Mouse (Mus musculus): ENCODE results near the gene Psen1. TPM values are rescaled to one million over a fixed set of nuclear protein-coding genes. Genes with fewer than 3 reads are reported as not detected.

Gene Psen1
- total RNA-seq, 1 experiment from 2014 or later: 61.5 TPM

DNA sequence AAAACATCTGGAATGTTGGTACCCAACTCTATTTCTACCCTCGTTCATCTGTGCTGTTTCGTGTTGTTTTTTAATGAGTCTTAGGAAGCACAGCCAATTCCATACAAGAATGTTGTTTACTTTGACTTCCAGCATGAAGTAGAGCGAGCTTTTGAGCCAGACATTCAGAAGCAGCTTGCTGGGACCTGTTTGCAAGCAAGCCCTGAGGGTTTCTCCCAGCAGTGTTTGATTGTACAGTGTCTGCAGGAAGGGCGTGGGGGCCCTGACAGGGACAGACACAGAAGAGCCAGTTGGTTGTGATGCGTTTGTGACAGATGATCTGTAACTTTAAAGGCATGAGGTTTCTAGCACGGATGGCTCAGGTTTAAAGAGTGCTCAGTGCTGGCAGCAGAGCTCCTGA is 33.3 kb downstream of the Psen1 start:
- no peak for ATAC-seq (replicated peaks; ENCODE audit: low read depth, poor library complexity, severe bottlenecking)

DNA sequence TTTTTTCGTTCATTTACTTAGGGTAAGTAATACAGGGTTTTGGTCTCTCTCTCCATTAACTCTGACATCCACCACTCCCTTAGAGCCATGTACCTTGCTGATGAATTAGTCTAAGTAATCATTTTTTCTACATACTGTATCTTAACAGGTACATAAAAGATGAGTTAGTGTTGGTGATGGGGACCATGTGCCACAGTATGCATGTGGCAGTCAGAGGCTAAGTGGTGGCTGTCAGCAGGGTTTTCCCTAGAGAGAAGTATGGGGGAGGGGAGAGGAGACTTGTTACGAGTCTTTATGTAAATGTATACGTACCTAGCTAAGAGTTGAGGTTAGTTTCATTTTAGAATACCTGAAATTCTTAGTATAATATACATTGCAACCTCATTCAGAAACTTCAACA is 35.1 kb downstream of the Psen1 start:
- ATAC-seq (replicated peaks; ENCODE audit: low read depth, poor library complexity, severe bottlenecking): no peak

DNA sequence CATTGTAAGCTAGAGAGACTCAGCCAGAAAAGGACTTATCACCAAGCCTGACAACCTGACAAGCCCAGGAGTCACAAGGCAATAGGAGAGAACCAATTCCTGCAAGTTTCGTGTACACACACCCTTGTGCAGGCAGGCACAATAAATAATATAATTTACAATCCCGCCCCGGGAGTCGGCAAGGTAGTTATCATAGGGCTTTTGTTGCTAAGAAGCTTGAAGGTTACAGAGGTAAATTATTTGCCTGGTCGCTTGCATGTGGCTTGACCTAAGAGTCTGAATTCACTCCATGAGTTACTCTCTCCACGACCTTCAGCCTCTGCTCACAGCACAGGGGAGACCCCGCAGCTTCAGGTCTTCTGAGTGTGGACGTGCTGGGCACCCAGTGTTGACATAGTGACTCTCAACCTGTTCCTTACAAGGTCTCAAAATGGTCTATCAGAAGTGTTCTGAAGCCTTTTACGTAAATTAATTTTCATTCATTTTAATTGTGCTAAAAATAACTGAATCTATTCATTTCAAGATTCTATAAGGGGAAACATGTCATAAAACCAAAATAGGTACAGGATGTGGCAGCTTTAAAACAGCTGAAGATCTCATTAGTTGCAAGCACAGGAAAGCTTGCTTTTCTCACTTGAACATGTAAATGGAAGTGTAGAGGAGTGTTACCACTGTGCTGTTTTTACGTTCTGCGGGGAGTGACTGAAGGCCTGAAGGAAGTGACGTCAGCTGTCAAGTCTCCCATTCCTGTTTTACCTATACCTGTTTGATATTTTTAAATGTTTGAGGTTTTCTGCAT is 38.8 kb downstream of the Psen1 start:
- no peak for ATAC-seq (replicated peaks; ENCODE audit: low read depth, poor library complexity, severe bottlenecking)

DNA sequence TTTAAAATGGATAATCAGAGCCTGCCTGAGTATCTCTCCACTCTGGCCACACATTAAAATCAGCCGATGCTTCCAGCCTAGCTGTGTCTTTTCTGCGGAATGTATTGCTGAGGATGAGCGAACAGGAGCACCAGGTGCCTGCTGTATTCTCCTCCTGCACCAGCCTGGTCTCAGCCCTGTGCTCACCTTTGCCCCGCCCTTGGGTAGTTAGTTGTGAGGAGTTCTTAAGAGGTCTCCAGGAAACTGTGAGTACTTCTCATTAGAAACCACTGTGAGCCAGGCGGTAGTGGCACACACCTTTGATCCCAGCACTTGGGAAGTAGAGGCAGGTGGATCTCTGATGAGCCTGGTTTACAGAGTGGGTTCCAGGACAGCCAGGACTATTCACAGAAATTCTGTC is 44.3 kb downstream of the Psen1 start:
- no peak for ATAC-seq (replicated peaks; ENCODE audit: low read depth, poor library complexity, severe bottlenecking)

DNA sequence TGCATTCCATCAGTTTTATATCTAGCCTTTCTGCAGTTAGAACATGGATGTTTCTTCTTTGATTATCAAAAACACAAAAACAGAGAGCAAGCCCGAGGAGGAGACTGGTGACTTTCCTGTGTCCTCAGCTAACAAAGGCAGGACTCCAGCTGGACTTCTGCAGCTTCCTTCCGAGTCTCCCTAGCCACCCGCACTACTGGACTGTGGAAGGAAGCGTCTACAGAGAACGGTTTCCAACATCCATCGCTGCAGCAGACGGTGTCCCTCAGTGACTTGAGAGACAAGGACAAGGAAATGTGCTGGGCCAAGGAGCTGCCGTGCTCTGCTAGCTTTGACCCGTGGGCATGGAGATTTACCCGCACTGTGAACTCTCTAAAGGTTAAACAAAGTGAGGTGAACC is 46.1 kb downstream of the Psen1 start:
- ATAC-seq (replicated peaks; ENCODE audit: low read depth, poor library complexity, severe bottlenecking): no peak

DNA sequence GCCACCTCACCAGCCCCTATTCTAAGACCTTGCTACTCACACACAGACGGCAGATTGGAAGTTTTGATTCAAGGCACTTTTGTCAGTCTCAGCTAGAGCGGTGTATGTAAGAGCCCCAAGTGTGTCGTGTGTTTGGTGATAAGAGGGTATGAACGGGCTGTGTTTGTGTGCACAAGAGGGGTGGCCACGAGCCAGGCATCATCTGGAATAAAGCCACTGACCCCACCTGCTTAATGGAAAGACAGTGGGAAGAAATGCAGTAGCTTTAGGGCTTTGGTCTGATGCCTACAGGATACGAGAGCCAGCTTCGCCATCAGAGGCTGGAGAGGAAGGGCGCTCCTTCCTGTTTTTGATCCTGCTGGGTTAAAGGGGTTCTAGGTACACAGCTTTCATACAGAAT is 48.3 kb downstream of the Psen1 start:
- ATAC-seq (replicated peaks; ENCODE audit: low read depth, poor library complexity, severe bottlenecking): no peak

DNA sequence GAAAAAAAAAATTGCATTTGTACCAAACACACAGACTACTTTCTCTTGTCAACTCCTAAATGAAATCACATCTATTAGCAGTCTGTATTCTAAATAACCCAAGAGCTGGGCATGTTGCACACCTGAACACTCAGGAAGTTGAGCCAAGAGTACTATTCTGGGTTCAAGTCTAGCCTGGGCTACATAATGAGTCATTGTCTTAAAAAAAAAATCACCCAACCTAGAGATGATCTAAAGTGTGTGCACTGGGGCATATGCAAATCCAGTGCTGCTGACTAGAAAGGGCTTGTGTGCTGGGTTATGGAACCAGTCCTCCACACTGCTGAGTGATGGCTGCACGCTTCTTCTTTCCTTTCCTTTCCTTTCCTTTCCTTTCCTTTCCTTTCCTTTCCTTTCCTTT is 50.7 kb downstream of the Psen1 start:
- ATAC-seq (replicated peaks; ENCODE audit: low read depth, poor library complexity, severe bottlenecking): no peak

DNA sequence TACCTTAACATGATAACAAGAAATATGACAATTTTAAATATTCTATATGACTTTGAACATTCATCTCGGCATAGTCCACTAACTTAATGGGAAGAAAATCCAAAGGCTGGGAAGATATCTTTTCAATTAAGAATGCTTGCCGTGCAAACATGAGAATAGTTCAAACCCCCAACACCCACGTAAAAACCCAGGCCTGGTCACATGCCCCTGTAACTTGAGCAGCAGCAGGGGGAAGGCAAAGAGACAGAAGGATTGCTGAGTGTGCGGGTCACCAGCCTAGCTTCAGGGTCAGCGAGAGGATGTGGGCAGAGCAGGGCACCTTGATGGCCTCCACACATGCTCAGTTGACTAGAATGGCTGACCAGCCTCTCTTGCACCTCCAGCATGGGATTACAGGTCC is 53.8 kb downstream of the Psen1 start:
- no peak for ATAC-seq (replicated peaks; ENCODE audit: low read depth, poor library complexity, severe bottlenecking)

DNA sequence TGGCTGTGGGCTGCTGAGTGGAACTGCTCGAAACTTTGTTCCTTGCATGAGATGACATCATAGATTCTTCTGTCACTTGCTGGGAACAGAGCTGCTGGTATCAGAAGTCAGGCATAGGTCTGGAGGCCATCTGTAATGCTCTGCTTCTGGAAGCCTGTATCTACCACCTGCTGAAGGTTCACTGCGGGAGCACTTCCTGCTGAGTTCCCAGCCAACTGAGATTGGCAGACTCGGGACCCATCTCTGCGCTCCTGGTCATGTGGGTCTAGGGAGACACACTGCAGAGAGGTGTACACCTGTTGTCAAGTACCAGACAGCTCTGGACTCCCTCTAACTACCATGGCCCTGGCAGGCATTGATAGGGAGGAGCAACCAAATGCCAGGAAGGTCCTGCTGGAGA is 54.9 kb downstream of the Psen1 start:
- no peak for ATAC-seq (replicated peaks; ENCODE audit: low read depth, poor library complexity, severe bottlenecking)

DNA sequence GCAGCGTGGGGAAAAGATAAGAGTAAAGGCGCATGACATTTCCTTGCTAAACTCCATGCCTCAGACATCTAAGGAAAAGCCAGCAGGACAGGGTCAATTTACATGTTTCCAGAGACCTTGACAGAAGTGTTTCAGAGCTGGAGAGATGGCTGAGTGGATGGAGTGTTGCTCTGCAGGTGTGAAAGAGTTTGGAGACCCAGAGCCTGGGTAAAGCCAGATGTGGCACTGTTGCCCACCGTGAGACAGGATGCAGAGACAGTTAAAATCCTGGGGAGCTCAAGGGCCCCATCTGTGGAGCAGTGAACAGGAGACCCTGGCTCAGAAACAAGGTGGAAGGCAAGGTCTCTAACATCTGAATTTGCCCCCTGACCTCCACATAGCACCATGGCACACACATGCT is 55.8 kb downstream of the Psen1 start:
- ATAC-seq (replicated peaks; ENCODE audit: low read depth, poor library complexity, severe bottlenecking): no peak

DNA sequence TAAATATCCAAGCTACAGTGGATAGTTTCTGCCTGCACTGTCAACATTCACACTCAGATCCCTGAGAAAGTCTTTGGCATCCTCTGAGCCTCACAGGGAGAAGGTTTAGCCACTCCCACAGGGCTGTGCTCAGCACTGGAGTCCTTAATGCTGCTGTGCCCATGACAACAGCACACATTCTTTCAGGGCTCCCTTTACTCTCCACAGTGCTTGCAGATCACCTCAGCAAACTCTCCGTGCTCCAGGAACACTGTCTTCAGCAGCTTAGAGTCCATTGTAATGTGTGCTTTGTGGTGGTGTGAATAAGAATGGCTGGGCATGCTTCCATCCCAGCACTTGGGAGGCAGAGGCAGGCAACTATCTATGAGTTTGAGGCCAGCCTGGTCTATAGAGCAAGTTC is 61.2 kb downstream of the Psen1 start:
- ATAC-seq (replicated peaks; ENCODE audit: low read depth, poor library complexity, severe bottlenecking): no peak

DNA sequence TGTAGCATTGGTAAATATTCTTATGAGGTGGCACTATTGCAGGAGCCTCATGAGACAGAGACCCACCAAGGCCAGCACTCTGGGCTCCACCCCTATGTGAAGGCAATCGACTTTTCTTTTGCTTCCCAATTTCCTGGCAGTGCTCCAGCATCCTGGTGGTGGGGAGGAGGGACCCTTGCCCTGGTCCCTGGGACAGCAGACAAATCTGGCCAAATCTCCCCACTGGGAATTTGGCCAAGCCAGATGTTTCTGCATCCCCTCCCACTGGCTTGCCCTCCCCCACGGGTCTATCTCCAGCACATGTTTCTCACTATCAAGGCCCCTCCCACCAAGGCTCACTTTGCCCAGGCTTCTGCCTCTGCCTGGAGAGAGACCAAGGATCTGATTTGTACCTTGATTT is 64.5 kb downstream of the Psen1 start:
- no peak for ATAC-seq (replicated peaks; ENCODE audit: low read depth, poor library complexity, severe bottlenecking)

DNA sequence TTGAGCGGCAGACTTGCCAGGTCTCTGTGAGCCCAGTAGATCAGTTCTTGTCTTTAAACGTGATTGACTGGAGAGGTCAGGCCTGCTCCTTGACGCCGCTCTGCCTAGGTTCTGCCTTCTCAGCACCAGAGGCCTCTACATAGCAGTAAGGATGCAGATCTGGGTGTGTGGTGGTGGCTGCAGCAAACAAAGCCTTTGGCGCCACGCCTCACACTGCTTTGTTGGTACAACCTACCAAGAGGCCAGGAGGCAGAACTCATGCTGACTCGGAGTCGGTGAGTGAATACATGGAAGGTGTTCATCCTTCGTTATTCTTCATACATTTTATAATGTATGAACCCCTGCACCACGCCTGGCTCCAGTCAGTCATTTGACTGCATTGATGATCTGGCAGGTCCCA is 70.8 kb downstream of the Psen1 start:
- no peak for ATAC-seq (replicated peaks; ENCODE audit: low read depth, poor library complexity, severe bottlenecking)

DNA sequence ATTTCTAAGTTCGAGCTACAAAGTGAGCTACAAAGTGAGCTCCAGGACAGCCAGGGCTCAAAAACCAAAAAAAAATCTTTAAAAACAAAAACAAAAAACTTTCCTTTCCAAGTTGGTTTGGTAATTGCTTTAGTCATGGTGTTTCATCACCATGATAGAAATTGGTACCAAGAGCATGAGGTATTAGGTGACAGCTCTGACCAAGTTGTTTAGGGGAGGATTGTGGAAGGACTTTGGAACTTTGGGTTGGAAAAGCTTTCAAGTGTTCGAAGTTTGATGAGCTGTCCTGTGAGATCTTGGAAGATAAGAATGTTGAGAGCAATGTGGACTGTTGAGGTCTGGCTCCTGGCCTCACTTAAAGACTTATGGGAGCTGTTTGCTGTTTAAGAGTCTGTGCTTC is 72.2 kb downstream of the Psen1 start:
- ATAC-seq (replicated peaks; ENCODE audit: low read depth, poor library complexity, severe bottlenecking): no peak

DNA sequence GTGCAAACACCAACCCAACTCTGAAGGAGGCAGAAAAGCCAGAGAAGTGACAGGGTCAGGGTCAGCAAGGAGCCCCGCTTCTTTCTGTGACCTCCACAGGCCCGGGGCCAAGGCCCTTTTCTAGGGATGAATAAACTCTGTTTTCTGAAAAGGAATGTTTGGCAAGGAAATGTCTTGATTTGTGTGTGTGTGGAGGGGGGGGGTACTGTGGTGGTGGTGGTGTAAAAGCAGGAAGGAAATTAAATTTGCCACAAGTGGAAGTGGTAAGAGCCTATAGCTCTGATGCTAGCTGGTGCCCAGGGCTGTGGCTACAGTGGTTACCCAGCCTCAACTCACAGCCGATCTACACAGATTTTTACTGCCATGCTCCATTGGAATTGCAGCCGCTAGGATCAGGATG is 74.8 kb downstream of the Psen1 start:
- ATAC-seq (replicated peaks; ENCODE audit: low read depth, poor library complexity, severe bottlenecking): peak; percentile 83

DNA sequence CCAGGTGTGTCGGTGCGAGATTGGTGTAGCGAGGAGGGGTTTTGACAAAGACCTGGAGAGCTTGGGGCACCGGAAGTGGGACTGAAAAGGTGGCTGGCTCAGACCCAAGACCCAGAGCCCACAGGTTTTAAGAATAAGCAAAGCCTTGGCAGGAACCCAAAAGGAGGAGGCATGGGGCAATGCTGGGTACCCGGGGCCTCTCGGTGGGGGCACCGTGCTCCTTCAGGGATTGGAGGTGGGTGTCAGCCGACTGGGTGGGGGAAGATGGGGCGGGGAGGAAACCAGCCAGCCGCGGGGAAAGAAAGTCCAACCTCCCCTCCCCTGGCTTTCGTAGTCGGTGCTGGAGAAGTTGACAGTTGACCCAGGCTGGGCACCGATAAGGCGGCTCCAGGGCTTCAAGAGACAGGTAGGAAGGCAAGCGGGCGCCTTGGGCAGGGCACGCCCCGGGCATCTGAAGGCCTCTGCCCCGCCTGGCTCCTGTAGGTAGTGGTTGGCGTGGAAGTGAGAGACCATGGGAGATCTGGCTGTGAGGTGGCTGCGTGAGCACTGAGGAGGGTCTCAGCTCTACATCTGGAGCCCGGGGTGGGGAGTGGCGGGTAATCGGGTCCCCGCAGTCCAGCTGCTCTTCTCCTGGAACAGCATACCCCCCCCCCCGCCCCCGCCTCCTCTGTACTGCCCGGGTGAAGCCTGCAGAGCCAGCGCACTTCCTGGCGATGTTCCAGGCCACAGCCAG is 75.5 kb downstream of the Psen1 start, which contains the start of gene Papln:
Gene Papln (plus strand): TSS at position 324 of the 733 bp plus-strand sequence.
- ATAC-seq (replicated peaks; ENCODE audit: low read depth, poor library complexity, severe bottlenecking): peak; percentile 37

DNA sequence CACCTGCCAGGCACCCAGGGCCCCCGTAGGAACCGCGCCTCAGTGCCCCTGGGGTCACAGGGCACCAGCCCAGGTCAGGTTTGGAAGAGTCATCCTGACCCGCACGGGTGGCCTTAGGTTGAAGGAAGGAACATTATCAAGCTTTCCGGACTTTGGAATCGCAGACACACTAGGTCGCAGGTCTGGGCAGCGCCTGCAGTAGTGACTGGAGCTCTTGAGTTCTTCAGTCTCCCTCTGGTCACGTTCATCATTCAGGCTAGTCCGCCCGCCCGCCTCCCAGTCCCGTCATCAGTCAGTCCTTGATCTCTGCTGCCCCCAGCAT is 76.1 kb downstream of the Psen1 start:
- no peak for ATAC-seq (replicated peaks; ENCODE audit: low read depth, poor library complexity, severe bottlenecking)

DNA sequence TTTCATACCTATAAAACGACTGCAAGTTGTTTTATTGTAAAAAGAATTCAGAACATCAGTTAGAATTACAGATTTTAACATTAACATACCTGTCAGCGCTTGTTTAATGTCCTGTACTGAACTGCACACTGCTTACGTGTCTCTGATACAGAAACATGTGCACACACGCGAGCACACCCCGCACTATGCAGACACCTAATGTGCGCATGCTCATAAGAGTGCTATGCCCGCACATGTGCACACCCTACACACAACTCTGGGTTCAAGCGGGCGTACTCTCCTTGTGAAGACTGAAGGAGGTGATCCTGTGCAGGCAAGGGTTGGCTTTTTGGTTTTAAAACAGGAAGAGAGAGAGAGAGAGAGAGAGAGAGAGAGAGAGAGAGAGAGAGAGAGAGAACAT is 76.6 kb downstream of the Psen1 start:
- ATAC-seq (replicated peaks; ENCODE audit: low read depth, poor library complexity, severe bottlenecking): no peak

DNA sequence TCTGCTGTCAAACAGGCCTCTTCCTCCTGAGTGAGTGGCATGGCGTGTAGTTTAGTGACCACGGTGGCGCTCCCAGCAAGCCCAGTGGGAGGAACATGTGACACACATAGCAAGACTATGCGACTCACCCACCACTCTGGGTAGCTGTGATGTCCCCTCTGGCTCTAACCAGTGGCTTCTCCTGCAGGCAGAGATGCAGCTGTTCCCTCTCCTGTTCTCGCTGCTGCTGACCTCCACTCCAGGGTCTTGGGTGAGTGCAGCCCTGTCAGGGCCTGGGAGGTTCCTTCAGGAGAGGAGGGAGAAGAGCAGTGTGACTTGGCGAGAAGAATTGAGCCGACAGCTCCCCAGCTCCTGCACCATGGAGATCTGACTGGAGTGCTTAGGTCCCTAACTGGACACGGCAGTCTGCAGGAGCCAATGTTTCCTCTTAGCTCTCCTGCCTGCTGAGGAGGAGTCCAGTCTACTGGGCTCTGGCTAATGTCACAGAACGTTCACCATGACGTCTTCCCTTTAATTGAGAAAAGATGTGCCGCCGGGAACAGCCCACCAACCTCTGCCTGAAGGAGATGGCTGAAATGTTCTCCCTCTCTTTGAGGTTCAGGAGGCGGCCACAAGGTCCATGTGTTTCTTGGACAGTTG is 78.1 kb downstream of the Psen1 start:
- ATAC-seq (replicated peaks; ENCODE audit: low read depth, poor library complexity, severe bottlenecking): no peak

DNA sequence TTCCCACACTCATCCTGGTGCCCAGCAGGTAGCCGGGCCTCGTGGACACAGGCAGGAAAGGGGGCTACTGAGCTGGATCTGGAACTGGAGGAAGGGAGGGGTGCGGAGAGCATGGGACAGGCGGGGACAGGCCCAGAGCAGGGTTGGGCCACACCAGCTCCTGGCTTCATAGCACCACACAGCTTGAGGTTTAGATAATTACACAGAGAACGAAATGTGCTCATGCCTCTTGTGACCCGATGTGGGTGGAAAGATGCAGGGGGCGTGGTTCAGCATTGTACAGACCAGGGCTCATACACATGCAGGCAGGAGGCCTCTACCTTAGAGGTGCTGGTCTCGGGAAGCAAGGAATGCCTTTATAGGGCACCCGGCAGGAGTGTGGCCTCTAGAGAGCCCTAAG is 79.9 kb downstream of the Psen1 start:
- ATAC-seq (replicated peaks; ENCODE audit: low read depth, poor library complexity, severe bottlenecking): no peak

DNA sequence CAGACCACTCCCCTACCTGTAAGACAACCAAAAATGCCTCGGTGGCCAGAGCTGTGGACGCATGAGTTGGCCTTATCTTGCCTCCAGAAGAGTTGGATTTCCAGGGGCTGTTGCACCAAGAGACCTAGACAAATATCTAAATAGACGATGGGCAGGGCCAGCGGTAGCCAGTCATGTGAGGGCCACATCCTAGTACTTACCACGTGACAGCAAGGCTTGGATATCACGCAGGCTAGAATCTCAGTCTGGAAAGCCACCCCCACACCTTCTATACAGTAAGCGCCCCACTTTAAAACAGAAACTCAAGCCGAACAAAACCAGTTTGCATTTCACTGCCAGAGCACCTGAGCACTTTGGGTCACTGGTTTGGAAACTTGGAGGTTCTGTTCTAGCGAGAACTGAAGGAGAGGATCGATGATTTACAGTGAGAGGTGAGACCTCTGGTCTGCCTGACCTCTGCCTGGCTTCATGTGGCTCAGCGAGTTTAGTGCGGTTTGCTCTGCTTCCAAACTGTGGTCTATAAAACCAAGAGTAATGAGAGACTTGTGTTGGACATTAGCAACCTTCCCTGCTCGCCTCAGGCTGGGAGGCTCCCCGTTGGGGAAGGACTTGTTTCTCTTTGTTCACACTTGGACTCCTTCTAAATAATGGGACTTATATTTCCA is 80.4 kb downstream of the Psen1 start:
- ATAC-seq (replicated peaks; ENCODE audit: low read depth, poor library complexity, severe bottlenecking): no peak

Measured in common myeloid progenitor, adult 5-6 weeks (primary cell).